Mouse (Mus musculus) limb, embryonic 14.5 days (tissue): Measurements from ENCODE around the gene Neurl1a. TPM values are rescaled to one million over a fixed set of nuclear protein-coding genes. Genes with fewer than 3 reads are reported as not detected.

ENCODE experiments used
- ATAC-seq: fragments of 200-750 bp; cut with Nextera tagmentation; 2 replicates; pipeline ENCODE4 v1.8.0; 2017; ENCODE audit warnings: low read depth, moderate number of reproducible peaks, moderate TSS enrichment; ENCODE audit not compliant: low FRiP score
- DNase-seq: peaks from one replicate; pipeline ENCODE4 v3.0.0-alpha.2; 2015; ENCODE audit warnings: low spot score
- H3K27ac ChIP-seq: fragments of 300-500 bp; sonication (generic); replicated peaks from 2 replicates; pipeline ENCODE4 v1.5.1; 2014; ENCODE audit warnings: low read depth, mild to moderate bottlenecking, low read length, moderate library complexity, mixed read lengths
- H3K27me3 ChIP-seq: fragments of 300-500 bp; sonication (generic); 2 replicates; pipeline ENCODE4 v1.6.1; 2014; ENCODE audit warnings: low read length, mixed read lengths; ENCODE audit not compliant: control insufficient read depth, insufficient read depth
- H3K36me3 ChIP-seq: fragments of 300-500 bp; sonication (generic); 2 replicates; pipeline ENCODE4 v1.6.1; 2014; ENCODE audit warnings: mild to moderate bottlenecking, low read length, moderate library complexity, mixed read lengths; ENCODE audit not compliant: control insufficient read depth, insufficient read depth
- H3K4me1 ChIP-seq: fragments of 300-500 bp; sonication (generic); 2 replicates; pipeline ENCODE4 v1.6.1; 2014; ENCODE audit warnings: antibody characterized with exemption, low read length, mixed read lengths; ENCODE audit not compliant: control insufficient read depth, insufficient read depth
- H3K4me2 ChIP-seq: fragments of 300-500 bp; sonication (generic); replicated peaks from 2 replicates; pipeline ENCODE4 v1.6.1; 2014; ENCODE audit warnings: low read depth, mild to moderate bottlenecking, low read length, moderate library complexity; ENCODE audit not compliant: severe bottlenecking
- H3K4me3 ChIP-seq: fragments of 300-500 bp; sonication (generic); replicated peaks from 2 replicates; pipeline ENCODE4 v1.5.1; 2014; ENCODE audit warnings: low read length
- H3K9ac ChIP-seq: fragments of 300-500 bp; sonication (generic); 2 replicates; pipeline ENCODE4 v1.6.1; 2014; ENCODE audit warnings: mild to moderate bottlenecking, low read depth, low read length, moderate library complexity; ENCODE audit not compliant: severe bottlenecking
- H3K9me3 ChIP-seq: fragments of 300-500 bp; sonication (generic); 2 replicates; pipeline ENCODE4 v1.6.1; 2016; ENCODE audit warnings: low read length; ENCODE audit not compliant: control insufficient read depth
- POLR2A ChIP-seq: fragments of 200-500 bp; IDR thresholded peaks from 2 replicates; pipeline ENCODE4 v1.8.0; 2012; ENCODE audit warnings: inconsistent platforms, mild to moderate bottlenecking, moderate library complexity, borderline replicate concordance; ENCODE audit not compliant: insufficient read depth, insufficient read length; ENCODE audit errors: extremely low read depth
- WGBS: fragments of 180-500 bp; shearing (Covaris S2); extraction: QIAGEN DNeasy Blood & Tissue Kit; methylation state at CpG from one replicate; pipeline ENCODE4 v1.1.7; 2014; 5-methylcytosine and 5-hydroxymethylcytosine counted together
- polyA plus RNA-seq, 2 experiments: library from polyadenylated mRNA; depleted of rRNA in 1 of 2; stranded (reverse) in 1 of 2; unstranded in 1 of 2; fragments of >200 nt; fragmentation: Nextera tagmentation in 1 of 2; extraction: Ambion mirVana in 1 of 2; gene quantifications; 2 replicates each; pipeline versions ENCODE4 v1.2.1 to v1.2.3; 2012 to 2014

Neurl1a gene
- polyA plus RNA-seq, 2 experiments, result 8.0 to 10.3 TPM

DNA sequence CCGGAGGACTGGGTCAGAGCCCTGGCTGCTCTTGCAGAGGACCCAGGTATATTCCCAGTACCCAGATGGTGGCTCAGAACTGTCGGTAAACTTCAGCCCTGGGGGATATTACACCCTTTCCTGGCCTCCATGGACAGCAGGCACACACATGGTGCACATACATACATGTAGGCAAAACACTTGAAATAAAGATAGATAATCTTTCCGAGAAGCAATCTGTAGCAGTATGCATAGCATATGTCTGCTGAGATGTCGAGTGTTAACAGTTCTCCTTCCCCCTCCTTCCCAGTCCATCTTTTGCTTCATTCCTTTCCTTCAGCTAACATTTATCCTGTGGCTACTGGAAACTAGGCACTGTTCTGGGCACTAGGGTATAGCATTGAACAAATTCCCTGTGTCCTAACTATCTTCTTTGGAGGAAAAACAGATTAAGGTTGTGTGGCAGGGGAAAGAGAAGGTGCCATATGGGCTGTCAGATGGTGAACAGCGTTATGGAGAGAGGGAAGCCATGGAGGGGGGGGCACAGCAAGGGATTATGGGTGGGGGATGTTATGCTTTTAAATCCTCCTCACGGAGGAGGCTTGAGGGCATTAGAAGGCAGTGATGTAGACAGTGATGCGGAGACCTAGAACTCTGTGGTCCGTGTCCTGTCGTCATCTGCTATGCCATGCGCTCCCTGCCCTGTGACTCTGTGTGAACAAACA lies 33.1 kb downstream of the Neurl1a start:
- Histone ChIP-seq H3K27me3 (no peaks in the 10 kb centered on the region), H3K36me3 (no peaks in the 10 kb centered on the region), H3K4me1 (no peaks in the 10 kb centered on the region), H3K4me3 (no peak overlapping the region), H3K27ac (no peak overlapping the region), H3K4me2 (no peak overlapping the region), H3K9ac (no peak overlapping the region), H3K9me3 (no peaks in the 10 kb centered on the region)
- DNase-seq (no peak), ATAC-seq (no peak)
- 72% methylated on average over 10 of the region's 10 CpGs for WGBS
- no peak for TF ChIP-seq POLR2A

DNA sequence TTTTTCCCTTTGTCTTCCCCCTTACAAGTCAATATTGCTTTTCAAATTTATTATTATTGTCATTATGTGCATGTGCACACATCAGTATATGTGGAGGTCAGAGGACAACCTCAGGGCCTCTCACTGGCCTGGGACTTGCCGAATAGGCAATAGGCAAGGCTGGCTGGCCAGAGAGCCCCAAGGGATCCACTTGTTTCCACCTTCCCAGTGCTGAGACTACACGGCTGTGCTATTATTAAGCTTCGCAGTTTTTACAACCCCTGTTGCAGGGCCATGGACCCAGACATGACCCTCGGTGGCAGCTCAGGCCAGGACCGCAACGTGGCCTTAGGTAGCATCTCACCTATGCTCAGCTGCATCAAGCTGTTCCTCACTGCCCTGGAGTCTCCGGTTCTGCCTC lies 33.8 kb downstream of the Neurl1a start:
- Histone ChIP-seq H3K27ac (no peak overlapping the region), H3K4me1 (no peaks in the 10 kb centered on the region), H3K4me2 (no peak overlapping the region), H3K27me3 (no peaks in the 10 kb centered on the region), H3K9ac (no peak overlapping the region), H3K36me3 (no peaks in the 10 kb centered on the region), H3K4me3 (no peak overlapping the region), H3K9me3 (no peaks in the 10 kb centered on the region)
- 72% methylated on average over 7 of the region's 7 CpGs for WGBS
- TF ChIP-seq POLR2A, result no peak
- no peak for ATAC-seq
- no peak for DNase-seq

DNA sequence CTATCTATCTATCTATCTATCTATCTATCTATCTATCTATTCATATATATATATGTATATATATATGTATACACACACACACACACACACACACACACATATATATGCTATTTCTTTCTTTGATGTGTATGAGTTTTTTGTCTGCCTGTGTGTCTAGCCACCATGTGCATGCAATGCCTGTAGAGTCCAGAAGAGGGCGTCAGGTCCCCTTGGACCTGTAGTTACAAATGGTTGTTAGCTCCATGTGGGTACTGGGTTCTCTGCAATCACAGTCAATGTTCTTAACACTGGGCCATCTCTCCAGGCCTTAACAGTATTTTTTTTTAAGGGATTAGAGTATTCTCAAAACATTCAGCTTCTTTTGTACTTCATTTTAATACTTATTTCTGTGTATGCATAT lies 34.9 kb downstream of the Neurl1a start:
- no peak for ATAC-seq
- Histone ChIP-seq H3K4me3 (no peak overlapping the region), H3K27me3 (no peaks in the 10 kb centered on the region), H3K4me1 (no peaks in the 10 kb centered on the region), H3K9ac (no peak overlapping the region), H3K27ac (no peak overlapping the region), H3K9me3 (no peaks in the 10 kb centered on the region), H3K4me2 (no peak overlapping the region), H3K36me3 (no peaks in the 10 kb centered on the region)
- 76% methylated on average over 1 of the region's 1 CpGs for WGBS
- TF ChIP-seq POLR2A, result no peak
- DNase-seq, result no peak

DNA sequence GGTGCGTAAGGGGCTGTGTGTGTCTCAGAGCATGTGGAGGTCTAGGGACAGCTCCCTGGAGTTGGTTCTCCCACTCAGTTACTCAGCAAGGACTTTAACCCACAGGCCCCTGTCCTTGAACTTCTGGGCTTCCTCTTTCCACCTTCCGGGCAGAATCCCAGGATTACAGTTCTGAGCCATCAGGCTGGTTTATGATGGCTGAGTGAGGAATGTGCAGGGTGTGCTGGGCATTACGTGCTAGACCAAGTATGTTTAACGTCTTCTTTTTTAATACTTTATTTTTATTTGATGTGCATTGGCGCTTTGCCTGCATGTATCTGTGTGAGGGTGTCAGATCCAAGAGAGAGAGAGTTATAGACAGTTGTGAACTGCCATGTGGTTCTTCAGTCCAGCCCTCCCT lies 38.1 kb downstream of the Neurl1a start:
- WGBS, result 55% methylated on average over 5 of the region's 5 CpGs
- Histone ChIP-seq H3K9me3 (no peaks in the 10 kb centered on the region), H3K9ac (no peak overlapping the region), H3K4me3 (no peak overlapping the region), H3K27ac (no peak overlapping the region), H3K27me3 (no peaks in the 10 kb centered on the region), H3K4me1 (0 out of 2 replicates have a peak, but pooled peaks cover 3% of the 10 kb centered on the region), H3K4me2 (no peak overlapping the region), H3K36me3 (no peaks in the 10 kb centered on the region)
- no peak for DNase-seq
- ATAC-seq, result no peak
- TF ChIP-seq POLR2A, result no peak

DNA sequence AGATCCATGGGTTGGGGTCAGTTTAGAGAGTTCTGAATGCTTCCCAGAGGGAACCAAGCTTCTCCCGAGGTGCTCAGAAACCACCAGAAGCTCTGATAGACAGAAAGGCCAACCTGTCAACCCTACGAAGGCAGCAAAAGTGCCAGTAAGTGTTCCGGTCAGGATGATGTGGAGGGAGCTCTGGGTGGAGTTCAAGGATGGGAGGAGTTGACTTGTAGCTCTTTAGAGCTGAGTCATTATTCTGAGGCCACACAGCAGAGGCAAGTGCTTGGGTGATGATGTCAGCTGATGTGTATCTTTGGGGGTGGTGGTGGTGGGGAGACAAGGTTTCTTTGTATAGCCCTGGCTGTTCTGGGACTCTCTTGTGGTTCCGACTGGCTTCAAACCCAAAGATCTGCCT lies 41.0 kb downstream of the Neurl1a start:
- Histone ChIP-seq H3K4me3 (no peak overlapping the region), H3K27ac (no peak overlapping the region), H3K4me2 (no peak overlapping the region), H3K4me1 (0 out of 2 replicates have a peak, but pooled peaks cover 3% of the 10 kb centered on the region), H3K9me3 (no peaks in the 10 kb centered on the region), H3K9ac (no peak overlapping the region), H3K36me3 (no peaks in the 10 kb centered on the region), H3K27me3 (no peaks in the 10 kb centered on the region)
- DNase-seq, result no peak
- WGBS, result 82% methylated on average over 4 of the region's 4 CpGs
- TF ChIP-seq POLR2A, result no peak
- ATAC-seq, result no peak
